Mouse (Mus musculus) layer of hippocampus, adult 11-12 months (tissue): Measurements from ENCODE around the gene Gpx7.
"Not testable (repeated sequence)": the region's sequence is repeated elsewhere in the genome, so short reads cannot be mapped to it uniquely, and the experiment has no call there.

Experiments
- DNase-seq: peaks from one replicate; pipeline ENCODE4 v3.0.0; 2022; ENCODE audit warnings: low spot score

The Gpx7 gene

GRCm38 (mm10) chr4:108391124-108391523, 15.6 kb downstream of the Gpx7 start:
- DNase-seq = no peak

GRCm38 (mm10) chr4:108388741-108389140, 18.0 kb downstream of the Gpx7 start:
- DNase-seq = no peak

- peak; percentile 11 for DNase-seq
These were observed 19.0 kb downstream of the Gpx7 start for GRCm38 (mm10) chr4:108387681-108388253.

- no peak for DNase-seq
These were observed 19.7 kb downstream of the Gpx7 start for GRCm38 (mm10) chr4:108387106-108387505.

GRCm38 (mm10) chr4:108386087-108386486, 20.7 kb downstream of the Gpx7 start:
- no peak for DNase-seq

- no peak for DNase-seq
These were observed 23.5 kb downstream of the Gpx7 start, which contains the start of gene Shisal2a for GRCm38 (mm10) chr4:108383183-108383714. Gene Shisal2a, minus strand, starts transcription at chr4:108383349.

GRCm38 (mm10) chr4:108380146-108380545, 26.6 kb downstream of the Gpx7 start:
- DNase-seq = no peak

- DNase-seq = no peak
These were observed 27.3 kb downstream of the Gpx7 start for GRCm38 (mm10) chr4:108379476-108379875.

- no peak for DNase-seq
These were observed 34.6 kb downstream of the Gpx7 start for GRCm38 (mm10) chr4:108372166-108372565.

GRCm38 (mm10) chr4:108371421-108371820, 35.3 kb downstream of the Gpx7 start:
- no peak for DNase-seq

GRCm38 (mm10) chr4:108370409-108370808, 36.4 kb downstream of the Gpx7 start:
- DNase-seq = no peak

- peak; percentile 6 for DNase-seq
These were observed 37.5 kb downstream of the Gpx7 start for GRCm38 (mm10) chr4:108369254-108369653.

GRCm38 (mm10) chr4:108364111-108364476, 42.7 kb downstream of the Gpx7 start:
- DNase-seq = no peak

GRCm38 (mm10) chr4:108363355-108364110, 43.2 kb downstream of the Gpx7 start:
- no peak for DNase-seq

- DNase-seq = no peak
These were observed 44.2 kb downstream of the Gpx7 start for GRCm38 (mm10) chr4:108362321-108363261.

GRCm38 (mm10) chr4:108360136-108361055, 46.4 kb downstream of the Gpx7 start:
- peak; percentile 32 for DNase-seq

GRCm38 (mm10) chr4:108358498-108358897, 48.3 kb downstream of the Gpx7 start:
- no peak for DNase-seq

- DNase-seq = no peak
These were observed 49.3 kb downstream of the Gpx7 start for GRCm38 (mm10) chr4:108357458-108357857.

GRCm38 (mm10) chr4:108353591-108353990, 53.2 kb downstream of the Gpx7 start:
- DNase-seq = not testable (repeated sequence)

- no peak for DNase-seq
These were observed 55.9 kb downstream of the Gpx7 start for GRCm38 (mm10) chr4:108350819-108351218.
